Mouse (Mus musculus) urinary bladder, postnatal 14 days (tissue): ENCODE results near the gene Rnase11.
A peak's percentile ranks its signal among the peaks of the same experiment; 100 is the strongest.
"Not testable (repeated sequence)": the region's sequence is repeated elsewhere in the genome, so short reads cannot be mapped to it uniquely, and the experiment has no call there.

Experiments used
- DNase-seq: peaks from one replicate; pipeline ENCODE4 v3.0.0; 2021; ENCODE audit warnings: low spot score

The Rnase11 gene

DNA sequence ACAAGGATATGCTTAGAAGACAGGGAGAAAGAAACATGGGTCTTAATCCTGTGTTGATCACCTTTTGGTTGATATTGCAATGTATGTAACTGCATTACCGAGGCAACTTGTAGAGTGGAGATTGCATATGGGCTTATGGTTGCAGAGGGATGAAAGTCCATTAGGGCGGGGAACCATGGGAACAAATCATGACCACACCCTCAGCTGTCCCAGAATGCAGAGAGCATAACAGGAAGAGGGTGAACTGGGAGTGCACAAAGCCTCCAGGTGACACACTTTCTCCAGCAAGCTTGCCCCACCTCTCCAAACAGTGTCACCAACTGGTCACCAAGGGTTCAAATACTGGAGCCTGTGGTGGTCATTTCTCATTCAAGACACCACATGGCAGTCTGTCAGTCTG lies 31.1 kb upstream of the Rnase11 start:
- no peak for DNase-seq

DNA sequence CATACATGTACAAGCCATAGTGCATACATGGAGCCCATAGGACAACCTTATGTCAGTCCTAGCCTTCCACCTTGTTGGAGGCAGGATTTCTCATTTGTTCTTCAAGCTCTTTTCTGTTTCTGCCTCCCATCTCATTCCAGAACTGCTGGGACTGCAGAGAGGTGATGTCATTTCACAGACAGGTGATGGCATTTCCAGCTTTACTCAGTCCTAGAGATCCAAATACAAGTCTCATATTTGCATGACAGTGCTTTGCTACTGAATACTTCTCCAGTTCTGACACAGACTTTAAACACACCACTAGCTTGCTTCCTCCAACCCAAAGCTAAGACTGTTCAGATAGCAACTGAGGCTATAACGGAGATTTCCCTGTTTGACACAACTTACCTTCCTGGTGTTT lies 29.2 kb upstream of the Rnase11 start:
- no peak for DNase-seq

DNA sequence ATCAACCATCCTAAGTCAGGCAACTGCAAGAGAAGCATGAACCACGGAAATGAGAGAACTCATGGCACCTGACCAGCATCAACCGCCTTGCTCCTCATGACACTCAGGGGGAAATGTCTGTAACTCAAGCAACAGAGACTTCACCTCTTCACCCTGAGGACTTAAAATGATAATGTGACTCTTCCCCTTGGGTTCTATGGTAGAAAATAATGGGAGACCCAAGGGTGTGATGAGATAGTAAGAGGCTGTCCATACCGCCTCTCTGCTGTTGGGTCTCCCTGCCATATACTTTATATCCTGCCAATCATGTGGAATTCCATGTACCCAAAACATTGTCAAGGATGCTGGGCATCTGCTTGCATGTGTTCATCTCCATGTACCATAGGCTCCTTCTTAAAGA lies 24.4 kb upstream of the Rnase11 start, which contains the start of gene Olfr750:
Olfr750 (minus strand) TSS at position 101 of the 400 bp plus-strand sequence.
- DNase-seq, result no peak

DNA sequence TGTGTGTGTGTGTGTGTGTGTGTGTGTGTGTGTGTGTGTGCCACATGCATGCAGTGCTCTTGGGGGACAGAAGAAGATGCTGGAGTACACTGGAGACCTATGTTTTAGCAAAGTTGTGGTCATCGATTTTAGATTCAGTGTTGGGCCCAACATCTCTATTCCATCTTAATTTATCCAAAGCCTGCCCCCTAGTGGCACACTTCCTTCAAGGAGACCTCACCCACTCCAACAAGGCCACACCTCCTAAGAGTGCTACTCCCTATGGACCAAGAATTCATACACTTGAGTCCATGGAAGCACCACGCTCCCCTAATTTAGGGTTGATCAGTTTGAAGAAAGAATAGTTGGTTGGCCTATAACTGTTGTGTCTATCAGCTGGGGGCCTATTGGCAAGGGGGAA lies 19.7 kb upstream of the Rnase11 start:
- DNase-seq, result peak; percentile 50

DNA sequence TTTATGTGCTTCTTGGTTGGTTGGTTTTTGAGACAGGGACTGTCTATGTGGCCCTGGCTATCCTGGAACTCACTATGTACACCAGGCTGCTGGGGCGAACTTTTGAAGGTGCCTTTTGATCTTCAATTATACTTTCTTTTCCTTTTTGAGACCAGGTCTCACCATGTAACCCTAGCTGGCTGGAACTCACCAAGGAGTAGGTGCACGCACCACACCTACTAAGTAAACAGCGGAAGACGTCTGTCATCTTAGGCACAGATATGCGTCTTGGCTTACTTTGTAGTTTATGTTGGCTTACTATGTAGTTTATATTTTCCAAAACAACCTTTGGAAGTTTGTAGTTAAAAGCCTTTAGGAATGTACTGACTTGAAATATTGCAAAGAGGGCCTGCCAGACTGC lies 19.0 kb upstream of the Rnase11 start:
- DNase-seq, result no peak

DNA sequence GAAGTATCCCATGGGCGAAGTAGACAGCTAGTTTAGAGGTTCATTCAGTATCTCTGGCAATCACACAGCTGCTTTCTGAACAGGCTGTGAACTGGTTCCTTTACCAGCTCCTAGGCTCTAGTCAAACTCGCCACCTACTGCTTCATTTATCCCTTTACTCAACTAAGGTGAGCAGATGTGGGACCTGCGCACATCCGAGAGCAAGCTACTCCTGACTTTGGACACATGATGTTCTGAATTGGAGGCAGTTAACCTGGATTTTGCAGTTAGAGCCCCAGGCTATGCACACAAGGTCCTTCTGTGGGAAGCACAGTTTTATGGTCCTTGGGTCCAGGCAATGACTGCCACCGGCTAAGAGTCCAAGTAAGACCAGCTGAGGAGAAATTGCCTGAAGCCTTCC lies 10.8 kb upstream of the Rnase11 start:
- no peak for DNase-seq

DNA sequence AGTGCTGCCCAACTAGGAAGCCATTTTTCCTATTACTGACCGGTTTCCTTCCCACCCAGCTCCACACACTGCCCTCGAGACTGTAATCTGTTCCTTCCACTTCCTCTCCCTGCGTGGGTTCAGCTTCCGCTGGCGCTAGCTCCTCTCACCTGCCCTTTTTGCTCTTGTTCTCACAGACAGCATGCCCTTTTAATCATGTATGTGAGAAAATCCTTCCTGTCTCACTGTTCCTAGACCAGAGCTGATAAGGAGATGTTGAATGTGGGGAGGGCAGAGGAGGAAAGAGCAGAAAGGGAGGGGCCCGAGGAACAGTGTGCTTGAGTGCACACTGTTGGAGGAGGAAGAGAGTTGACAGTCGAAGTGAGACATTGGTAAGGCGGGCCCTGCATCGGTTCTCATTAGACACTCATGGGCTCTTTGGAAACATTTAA lies 7.5 kb upstream of the Rnase11 start, which contains the start of gene Rnase12:
Rnase12 (minus strand) TSS at position 261 of the 431 bp plus-strand sequence.
- DNase-seq, result no peak

DNA sequence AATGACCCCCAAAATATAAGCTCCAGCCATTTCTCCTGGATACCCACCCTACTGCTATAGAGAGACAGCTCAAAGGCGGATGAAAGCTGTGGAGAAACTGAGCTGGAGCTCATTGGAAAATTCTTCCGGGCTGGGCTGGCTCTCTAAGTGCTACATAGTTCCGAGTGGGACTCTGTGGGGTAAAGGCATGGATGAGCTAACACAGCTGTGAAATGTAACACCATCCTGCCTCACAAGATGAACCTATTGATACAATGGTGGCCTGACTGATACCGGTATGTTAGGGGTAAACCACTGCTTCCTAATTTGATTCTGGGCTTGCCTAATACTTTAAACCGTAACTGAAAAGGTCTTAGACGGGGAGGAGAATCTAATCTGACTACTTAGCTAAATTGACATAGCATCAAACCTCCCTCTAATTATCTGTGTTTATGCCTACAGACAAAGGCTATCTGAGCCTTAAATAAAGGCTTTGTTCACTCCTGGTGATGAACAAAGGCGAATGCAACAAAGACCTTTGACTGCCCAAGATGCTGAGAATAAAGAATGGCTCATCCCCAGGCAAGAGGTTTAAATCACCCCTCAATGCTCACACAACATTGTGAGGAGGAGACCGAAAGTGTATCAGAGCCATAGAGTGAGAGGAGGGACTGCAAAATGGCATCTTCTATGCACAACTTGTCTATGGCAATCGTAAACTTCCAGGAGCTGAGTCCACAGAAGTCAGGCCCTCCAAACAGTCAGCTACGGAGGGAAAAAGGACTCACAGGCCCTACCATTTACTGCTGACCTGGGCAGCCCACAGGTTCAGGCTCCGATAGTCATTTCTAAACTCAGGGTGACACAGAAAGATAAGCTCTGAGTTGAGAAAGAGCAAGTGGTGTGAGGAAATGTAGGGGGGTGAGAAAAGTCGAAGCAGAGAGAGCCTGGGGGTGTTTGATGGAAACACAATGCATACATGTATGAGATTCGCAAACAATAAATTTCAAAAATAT lies 4.6 kb upstream of the Rnase11 start:
- no peak for DNase-seq

DNA sequence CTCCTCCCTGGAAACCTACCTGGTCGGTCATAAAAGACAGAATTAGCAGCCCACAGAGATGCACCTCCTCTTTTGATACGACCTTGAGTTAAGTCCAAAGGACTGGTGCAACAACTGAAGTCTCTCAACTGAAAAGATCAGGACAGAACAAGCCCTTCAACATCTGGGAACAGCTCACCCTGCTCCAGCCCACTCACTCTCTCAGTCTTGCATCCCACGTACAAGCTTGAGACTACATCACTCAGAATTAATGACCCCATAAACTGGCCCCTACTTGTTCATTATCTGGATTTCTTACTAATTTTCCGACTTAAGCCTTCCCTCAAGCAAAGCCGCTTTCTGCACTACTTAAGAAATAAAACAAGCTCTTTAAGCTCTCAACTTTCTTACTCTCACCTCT lies 3.2 kb upstream of the Rnase11 start:
- DNase-seq, result no peak

DNA sequence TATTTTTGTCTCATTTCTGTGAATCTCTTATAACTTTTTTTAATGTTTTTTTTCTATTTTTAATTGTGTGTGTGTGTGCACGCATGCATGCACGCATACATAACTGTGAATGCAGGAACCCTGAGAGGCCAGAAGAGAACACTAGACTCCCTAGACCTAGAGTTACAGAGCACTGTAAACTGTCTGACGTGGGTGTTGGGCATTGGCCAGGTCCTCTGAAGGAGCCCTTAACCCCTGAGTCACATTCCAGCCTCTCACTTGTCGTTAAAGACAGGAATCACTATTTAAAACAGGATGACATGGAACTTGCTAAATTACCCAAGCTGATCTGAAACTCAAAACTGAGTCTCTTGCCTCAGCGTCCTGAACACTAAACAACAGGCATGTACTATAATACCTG lies 2.0 kb upstream of the Rnase11 start:
- no peak for DNase-seq

DNA sequence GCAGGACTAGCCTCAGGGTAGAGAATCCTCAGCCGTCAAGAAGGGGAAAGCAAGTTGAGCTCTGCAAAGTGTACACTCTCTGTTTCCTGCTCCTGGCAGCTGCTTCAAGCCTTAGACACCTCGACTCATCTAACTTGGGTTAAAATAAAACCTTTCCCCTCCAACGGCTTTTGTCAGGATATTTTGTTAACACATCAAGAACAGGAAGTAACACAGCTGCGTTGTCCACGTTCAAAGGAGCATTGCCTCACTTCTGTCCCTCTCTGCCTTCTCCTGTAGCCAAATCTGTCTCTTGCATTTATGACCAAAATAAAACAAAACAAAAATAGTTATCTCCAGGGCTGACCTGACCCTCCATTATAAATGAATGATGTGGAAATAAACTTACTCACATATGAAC lies 2.1 kb downstream of the Rnase11 start:
- DNase-seq, result no peak

DNA sequence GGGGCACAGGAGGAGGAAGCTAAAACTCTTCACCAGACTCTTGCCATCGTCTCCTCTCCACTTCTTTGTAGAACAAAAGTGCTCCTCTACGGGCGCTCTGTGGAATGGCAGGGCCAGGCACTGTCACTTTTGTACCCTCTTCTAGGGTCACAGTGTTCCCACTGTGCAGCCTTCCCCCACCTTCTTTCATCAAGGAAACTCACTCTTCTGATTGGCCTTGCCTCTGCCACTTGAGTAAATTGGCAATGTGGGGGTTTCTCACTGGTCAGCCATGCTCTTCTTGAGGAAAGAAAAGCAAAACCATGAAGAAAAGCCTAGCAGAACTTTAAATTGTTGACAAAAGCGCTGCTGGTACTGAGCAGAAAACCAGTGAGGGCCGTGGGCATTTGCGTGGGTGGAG lies 8.2 kb downstream of the Rnase11 start, which contains the start of gene Rnase9:
Rnase9 (minus strand) TSS at position 101 of the 400 bp plus-strand sequence.
- no peak for DNase-seq

DNA sequence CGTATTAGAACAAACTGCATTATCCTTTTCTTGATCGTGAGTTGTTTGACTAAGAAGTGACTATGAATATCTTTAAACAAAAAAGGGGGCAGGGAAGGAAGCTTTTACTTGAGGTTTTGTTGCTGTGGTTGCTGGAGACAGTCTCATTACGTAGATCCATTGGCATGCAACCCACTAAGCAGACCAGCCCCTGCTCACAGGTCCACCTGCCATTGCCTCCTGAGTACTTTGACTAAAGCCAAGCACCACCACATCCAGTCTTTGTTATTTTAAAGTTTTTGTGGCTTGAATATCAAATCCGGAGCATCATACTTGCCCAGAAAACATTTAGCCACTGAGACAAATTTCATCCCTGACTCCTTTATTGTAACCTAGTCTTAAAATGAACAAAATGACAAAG lies 13.7 kb downstream of the Rnase11 start:
- DNase-seq, result no peak

DNA sequence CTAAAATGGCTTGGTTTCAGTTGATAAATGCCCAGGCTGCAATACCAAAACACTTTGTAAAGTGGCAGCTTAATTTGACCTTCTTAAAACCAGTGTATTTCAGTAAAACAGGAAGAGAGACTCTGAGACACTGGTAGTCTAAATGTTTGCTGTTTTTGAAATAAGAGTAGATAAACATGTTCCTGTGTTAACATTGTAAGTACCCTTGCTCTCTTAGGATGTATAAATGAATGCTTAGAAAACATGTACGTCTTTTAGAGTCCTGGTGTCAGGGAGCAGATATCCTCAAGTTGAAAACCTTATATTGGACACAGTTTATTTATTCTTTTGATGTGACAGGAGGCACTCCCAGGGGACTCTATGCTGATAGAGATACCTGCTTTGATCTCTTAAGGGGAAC lies 14.8 kb downstream of the Rnase11 start:
- DNase-seq, result no peak

DNA sequence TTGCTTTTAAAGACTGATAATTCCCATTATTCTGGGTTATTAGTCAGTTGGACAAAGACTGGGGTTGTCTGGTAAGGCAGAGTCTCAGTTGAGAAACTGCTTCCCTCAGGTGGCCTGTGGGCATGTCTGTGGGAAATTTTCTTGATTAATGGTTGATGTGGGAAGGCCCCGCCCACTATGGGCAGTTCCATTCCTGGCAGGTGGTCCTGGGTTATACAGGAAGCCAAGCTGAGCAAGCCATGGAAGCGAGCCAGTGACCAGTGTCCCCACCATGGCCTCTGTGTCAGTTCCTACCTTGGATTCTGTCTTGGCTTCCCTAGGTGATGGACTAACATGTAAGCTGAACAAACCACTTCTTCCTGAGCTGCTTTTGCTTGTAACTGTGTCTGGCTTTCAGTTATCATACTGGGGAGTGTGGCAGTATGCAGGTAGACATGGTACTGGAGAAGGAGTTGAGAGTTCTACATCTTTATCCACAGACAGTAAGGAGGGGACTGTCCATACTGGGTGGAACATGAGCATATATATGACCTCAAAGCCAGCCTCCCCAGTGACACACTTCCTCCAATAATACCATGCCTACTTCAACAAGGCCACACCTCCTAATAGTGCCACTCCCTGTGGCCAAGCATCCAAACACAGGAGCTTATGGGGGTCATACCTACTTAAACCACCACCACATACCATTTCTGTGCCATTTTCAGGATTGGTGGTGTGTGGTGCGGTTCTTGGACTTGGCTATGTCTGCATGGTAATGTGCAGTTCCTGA lies 22.4 kb downstream of the Rnase11 start:
- no peak for DNase-seq

DNA sequence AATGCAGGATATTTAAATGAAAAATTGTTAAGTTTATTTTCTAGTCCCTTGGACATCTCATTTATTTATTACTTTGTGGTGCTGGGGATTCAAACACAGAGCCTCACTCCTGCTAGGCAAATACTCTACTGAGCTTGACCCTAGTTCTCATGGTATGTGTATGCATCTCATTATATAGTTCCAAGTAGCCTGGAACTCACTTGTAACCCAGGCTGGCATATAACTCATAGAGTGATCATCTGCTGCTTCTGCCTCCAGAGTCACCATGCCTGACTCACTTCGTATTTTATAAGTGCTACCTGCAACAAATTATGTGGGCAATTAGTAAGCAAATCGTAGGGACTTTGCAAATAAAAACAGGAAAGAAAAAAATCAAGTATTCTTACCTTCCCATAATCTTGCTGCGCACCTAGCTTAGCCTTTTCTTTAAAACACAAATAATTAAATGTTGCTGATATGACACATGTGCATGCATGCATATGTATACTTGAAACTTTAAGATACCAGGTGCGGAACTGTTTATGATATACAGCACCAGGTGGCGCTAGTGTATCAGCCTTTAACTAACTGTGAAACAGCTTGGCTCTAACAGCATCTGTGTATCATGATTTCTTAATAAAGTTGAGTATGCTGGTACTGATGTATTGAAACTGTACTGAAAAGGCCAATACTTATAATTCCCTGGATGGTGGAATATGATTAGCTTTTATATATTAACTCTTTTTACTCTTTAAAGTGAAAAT lies 23.4 kb downstream of the Rnase11 start:
- peak; percentile 67 for DNase-seq

DNA sequence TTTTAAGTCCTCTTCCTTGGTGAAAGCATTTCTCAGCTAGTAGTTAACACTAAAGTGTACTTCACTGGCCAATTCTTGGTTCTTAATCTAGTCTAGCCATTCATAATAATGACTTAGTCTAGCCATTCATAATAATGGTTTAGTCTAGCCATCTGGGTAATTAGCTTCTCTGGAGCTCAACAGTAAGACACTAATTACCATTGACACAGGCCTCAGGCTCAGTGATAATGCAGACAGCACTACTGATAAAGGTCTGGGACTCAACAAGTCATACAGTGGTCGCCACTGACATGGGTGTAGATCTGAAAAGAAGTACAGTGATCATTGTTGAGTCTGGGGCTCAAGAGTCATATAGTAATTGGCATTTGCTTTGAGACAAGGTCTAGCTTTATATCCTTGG lies 25.1 kb downstream of the Rnase11 start:
- DNase-seq, result no peak

DNA sequence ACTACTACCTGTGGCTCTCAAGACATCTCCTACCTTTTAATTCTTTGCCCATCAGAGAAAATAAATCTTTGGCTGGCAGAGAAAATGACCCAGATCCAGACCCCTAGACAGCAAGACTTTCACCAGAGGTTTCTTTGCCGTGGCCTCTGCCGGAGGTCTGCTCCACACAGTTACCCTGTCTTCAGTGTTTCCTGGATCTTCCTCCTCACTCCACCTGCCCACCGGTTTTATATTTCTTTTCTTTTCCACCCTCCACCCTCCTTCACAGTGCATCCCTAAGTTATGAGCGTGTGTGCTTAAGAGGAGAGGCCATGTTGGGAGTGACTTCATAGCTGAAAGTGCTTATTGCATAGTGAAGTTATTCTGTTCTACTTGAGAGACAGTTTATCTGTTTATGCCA lies 26.5 kb downstream of the Rnase11 start:
- DNase-seq, result no peak

DNA sequence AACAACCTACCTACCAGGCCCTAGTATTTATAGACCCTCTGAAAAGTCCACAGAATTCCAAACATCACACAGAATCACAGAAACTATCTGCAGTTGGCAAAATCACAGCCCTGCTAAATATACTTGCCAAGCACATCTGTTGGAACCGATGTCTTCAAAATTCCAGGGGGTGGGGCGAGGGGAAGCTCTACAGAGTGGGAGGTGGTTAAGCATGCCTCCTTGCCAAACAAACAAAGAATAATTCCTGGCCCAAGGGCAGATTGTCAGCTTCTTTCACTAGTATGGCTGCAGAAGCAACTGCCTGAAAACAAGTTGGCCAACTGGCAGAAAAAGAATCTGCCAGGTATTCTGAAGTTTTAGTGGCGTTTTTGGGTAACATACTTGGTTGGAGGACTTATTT lies 32.7 kb downstream of the Rnase11 start:
- DNase-seq, result peak; percentile 19

DNA sequence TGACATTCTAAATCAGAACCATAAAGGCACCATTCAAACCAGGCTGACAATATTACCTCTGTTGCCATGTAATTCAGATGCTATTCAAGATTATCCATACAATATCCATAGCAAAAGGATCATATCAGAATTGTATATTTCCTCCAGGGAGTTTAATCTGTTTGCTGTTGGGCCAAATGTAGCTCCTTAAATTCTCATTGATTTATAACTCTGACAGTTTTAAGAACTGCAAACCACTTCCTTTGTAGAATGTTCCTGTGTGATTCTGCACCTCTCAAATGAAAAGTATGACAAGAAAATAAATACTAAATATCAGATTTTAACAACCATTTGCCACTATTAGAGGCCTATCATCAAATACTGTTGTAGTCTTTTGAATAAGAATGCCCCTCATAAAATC lies 34.2 kb downstream of the Rnase11 start:
- no peak for DNase-seq

DNA sequence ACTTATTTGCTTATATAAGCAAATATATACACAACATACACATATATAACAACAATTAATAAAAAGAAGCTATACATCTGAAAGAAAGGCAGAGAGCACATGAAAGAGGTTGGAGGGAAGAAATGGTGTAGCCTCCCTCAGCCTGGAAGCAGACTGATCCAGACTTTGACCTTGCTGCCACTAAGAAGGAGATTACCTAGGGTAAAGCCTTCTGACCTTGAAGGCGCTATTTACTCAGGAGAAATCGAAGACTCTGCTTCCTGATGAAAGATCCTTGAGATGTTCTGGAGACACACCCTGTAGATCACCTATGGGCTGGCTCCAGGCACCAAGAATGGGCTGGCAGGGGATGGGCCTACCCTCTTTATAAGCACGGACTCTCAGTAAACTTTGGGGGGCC lies 35.2 kb downstream of the Rnase11 start:
- not testable (repeated sequence) for DNase-seq

DNA sequence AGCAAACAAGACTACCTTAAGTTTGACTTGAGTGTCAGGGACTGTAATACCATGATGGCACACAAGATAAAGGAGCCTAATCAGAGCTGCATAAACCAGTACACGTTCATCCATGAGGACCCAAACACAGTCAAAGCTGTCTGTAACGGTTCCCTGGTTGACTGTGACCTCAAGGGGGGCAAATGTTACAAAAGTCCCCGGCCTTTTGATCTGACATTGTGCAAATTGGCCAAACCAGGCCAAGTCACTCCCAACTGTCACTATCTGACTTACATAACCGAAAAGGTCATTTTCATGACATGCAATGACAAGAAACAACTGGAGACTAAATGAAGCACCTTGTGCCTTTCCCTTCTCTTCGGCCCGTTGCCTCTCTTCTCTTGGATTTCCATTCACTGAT lies 40.4 kb downstream of the Rnase11 start:
- DNase-seq, result no peak
